Mouse (Mus musculus) ES-E14 (cell line): ENCODE results near the gene Tbc1d15. TPM values are rescaled to one million over a fixed set of nuclear protein-coding genes. Genes with fewer than 3 reads are reported as not detected.

ENCODE experiments used
- DNase-seq: peaks from one replicate; pipeline ENCODE4 v3.0.0-alpha.2; 2013; ENCODE audit warnings: low read depth, low spot score
- H3K27ac ChIP-seq: 2 replicates; pipeline ENCODE4 v1.5.1; 2012; ENCODE audit warnings: low read depth, mild to moderate bottlenecking, low read length, moderate library complexity, mixed read lengths; ENCODE audit not compliant: poor library complexity, insufficient read depth, severe bottlenecking
- H3K36me3 ChIP-seq: 2 replicates; pipeline ENCODE4 v1.6.1; 2012; ENCODE audit warnings: mild to moderate bottlenecking, low read length, moderate library complexity, mixed read lengths; ENCODE audit not compliant: control insufficient read depth, poor library complexity, insufficient read depth, severe bottlenecking
- H3K4me1 ChIP-seq, 2 experiments: fragments of 150-350 bp in 1 of 2; sonication (generic) in 1 of 2; 2 replicates each; pipeline ENCODE4 v1.6.1; 2012; ENCODE audit warnings: low read length in 2 of 2, mild to moderate bottlenecking in 1 of 2, mixed read lengths in 1 of 2; ENCODE audit not compliant: control insufficient read depth in 2 of 2, insufficient read depth in 2 of 2, poor library complexity in 1 of 2
- H3K4me3 ChIP-seq, 2 experiments: fragments of 150-350 bp in 1 of 2; sonication (generic) in 1 of 2; 2 replicates each; pipeline ENCODE4 v1.5.1; 2012; ENCODE audit warnings: low read length in 2 of 2, low read depth in 1 of 2, mild to moderate bottlenecking in 1 of 2, mixed read lengths in 1 of 2; ENCODE audit not compliant: insufficient read depth in 1 of 2, poor library complexity in 1 of 2, severe bottlenecking in 1 of 2
- H3K9ac ChIP-seq: 2 replicates; pipeline ENCODE4 v1.6.1; 2012; ENCODE audit warnings: low read depth, mild to moderate bottlenecking, low read length, mixed read lengths; ENCODE audit not compliant: poor library complexity, insufficient read depth, severe bottlenecking
- H3K9me3 ChIP-seq: fragments of 150-350 bp; sonication (generic); 2 replicates; pipeline ENCODE4 v1.6.1; 2012; ENCODE audit warnings: low read depth, mild to moderate bottlenecking, low read length; ENCODE audit not compliant: control insufficient read depth, insufficient read depth
- CHD2 ChIP-seq: IDR thresholded peaks from 2 replicates; pipeline ENCODE4 v1.6.1; 2014; ENCODE audit warnings: mild to moderate bottlenecking, low read depth, low read length, inconsistent platforms
- HCFC1 ChIP-seq: IDR thresholded peaks from 2 replicates; pipeline ENCODE4 v1.6.1; 2012; ENCODE audit warnings: low read length, inconsistent platforms, borderline replicate concordance; ENCODE audit not compliant: insufficient read depth
- MAFK ChIP-seq: IDR thresholded peaks from 2 replicates; pipeline ENCODE4 v1.6.1; 2014; ENCODE audit warnings: mild to moderate bottlenecking, low read depth, low read length, inconsistent platforms; ENCODE audit not compliant: insufficient read depth
- ZC3H11A ChIP-seq: IDR thresholded peaks from 2 replicates; pipeline ENCODE4 v1.6.1; 2012; ENCODE audit warnings: low read depth, mild to moderate bottlenecking, inconsistent platforms, low read length, borderline replicate concordance
- ZNF384 ChIP-seq: IDR thresholded peaks from 2 replicates; pipeline ENCODE4 v1.6.1; 2012; ENCODE audit warnings: low read depth, low read length, inconsistent platforms
- in situ Hi-C, 2 experiments: fragments of 600-800 bp; cut with MboI; formaldehyde crosslinking; loops; one replicate each; pipeline ENCODE4 v1.15.1; 2025; ENCODE audit warnings: low sequenced_read_pairs in 2 of 2, inconsistent platforms in 1 of 2; ENCODE audit not compliant: unreplicated experiment in 2 of 2
- total RNA-seq: library from RNA; depleted of rRNA; stranded (reverse); fragments of 300-350 nt; gene quantifications from 2 replicates; pipeline ENCODE4 v1.2.3, GENCODE M21; 2012; rRNA removed

The Tbc1d15 gene
- 21.1 and 23.8 TPM in 2 replicates for total RNA-seq

DNA sequence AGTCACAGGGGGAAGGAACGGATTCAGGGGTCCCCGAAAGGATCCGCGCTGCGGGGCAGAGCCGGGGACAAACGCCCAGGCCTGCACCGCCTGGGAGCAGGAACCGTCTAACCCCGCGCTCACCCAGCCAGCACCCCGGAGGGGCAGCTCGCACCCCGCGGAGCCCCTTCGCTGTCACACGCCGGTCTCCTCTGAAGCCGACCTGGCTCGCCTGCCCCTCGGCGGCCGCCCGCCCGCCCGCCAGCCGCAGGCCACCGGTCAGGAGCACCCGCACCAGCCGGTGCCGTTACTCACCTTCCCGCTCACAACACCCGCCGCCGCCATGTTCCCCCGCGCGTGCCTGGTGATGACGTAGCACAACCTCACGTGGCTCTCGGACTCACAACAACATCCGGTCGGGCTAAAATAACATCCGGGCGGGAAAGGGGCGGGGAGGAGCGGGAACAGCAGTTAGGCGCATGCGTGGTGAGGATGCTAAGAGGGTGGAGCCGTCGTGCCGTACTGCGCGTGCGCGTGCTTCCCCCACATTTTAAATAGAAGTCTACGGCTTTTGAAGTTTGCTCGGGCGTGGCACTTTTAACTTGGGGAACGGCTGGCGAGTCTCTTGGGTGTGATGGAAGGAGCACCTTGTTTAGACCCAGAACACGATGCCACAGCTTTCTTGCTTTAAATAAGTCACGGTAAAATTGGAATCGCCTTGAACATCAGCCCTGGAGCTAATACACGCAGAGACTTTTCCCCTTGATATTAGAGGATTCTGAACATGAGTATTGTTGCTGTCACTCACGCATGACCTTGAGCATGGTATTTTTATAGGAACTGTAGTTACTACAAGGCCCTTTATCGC is at the start of gene Tbc1d15:
Gene Tbc1d15 (minus strand): TSS at position 380 of the 847 bp plus-strand sequence.
- H3K36me3 ChIP-seq = peaks cover 2% of the 10 kb centered on the region; the same call in 1 of the 2 replicates
- DNase-seq = peak; percentile 99
- in situ Hi-C loops = no loop called here
- H3K9me3 ChIP-seq = no peaks in the 10 kb centered on the region
- peak within 1 kb of the TSS; percentile 82 to 96 for H3K4me3 ChIP-seq
- TF ChIP-seq MAFK (no peak), ZC3H11A (no peak), ZNF384 (no peak), CHD2 (no peak), HCFC1 (no peak)
- H3K9ac ChIP-seq = peak within 1 kb of the TSS; percentile 95
- H3K27ac ChIP-seq = peak within 1 kb of the TSS; percentile 61; the same call in 1 of the 2 replicates
- H3K4me1 ChIP-seq = peaks cover 2 to 10% of the 10 kb centered on the region in 2 experiments; a peak in 1 of 4 replicates

DNA sequence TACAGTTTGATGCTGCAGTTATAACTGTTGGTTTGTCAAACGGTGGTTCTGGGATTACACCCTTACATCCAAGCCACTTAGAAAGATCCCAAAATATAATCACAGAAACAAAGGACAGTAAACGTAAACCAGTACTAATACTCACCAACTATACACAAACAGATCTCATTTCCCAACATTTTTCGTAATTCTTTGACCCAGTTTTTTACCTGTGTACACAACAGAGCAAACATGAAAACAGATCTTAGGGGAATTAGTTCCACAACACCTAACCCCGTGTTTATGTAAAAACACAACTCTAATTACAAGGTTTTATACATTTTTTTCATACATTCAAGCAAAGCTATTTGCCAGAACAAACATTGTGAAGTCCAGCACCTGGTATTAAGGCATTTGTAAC is 47.4 kb upstream of the Tbc1d15 start:
- no peak overlapping the region for H3K27ac ChIP-seq
- no peak overlapping the region for H3K9ac ChIP-seq
- DNase-seq = no peak
- H3K36me3 ChIP-seq = peaks cover 9% of the 10 kb centered on the region
- no peak overlapping the region for H3K4me3 ChIP-seq
- in situ Hi-C loops = no loop called here
- TF ChIP-seq MAFK = no peak
- TF ChIP-seq HCFC1 = no peak
- no peak for TF ChIP-seq ZNF384
- TF ChIP-seq CHD2 = no peak
- no peak for TF ChIP-seq ZC3H11A
- H3K9me3 ChIP-seq = no peaks in the 10 kb centered on the region
- peaks cover 0 to 1% of the 10 kb centered on the region in 2 experiments; a peak in 1 of 4 replicates for H3K4me1 ChIP-seq

- H3K4me3 ChIP-seq = no peak overlapping the region
- peaks cover 0 to 1% of the 10 kb centered on the region in 2 experiments; a peak in 1 of 4 replicates for H3K4me1 ChIP-seq
- H3K9ac ChIP-seq = no peak overlapping the region
- no peak overlapping the region for H3K27ac ChIP-seq
- no peaks in the 10 kb centered on the region for H3K9me3 ChIP-seq
- no peak for TF ChIP-seq MAFK
- TF ChIP-seq CHD2 = no peak
- no peak for TF ChIP-seq ZC3H11A
- TF ChIP-seq ZNF384 = no peak
- TF ChIP-seq HCFC1 = no peak
- in situ Hi-C loops = no loop called here
- H3K36me3 ChIP-seq = peaks cover 9% of the 10 kb centered on the region
- no peak for DNase-seq
Measured at GRCm38 (mm10) chr10:115297582-115297981, 46.3 kb upstream of the Tbc1d15 start.

- Histone ChIP-seq H3K9me3 (no peaks in the 10 kb centered on the region), H3K36me3 (peaks cover 12% of the 10 kb centered on the region), H3K4me3 (no peak overlapping the region), H3K9ac (no peak overlapping the region), H3K4me1 (peaks cover 0 to 1% of the 10 kb centered on the region in 2 experiments; a peak in 1 of 4 replicates), H3K27ac (no peak overlapping the region)
- DNase-seq = no peak
- TF ChIP-seq ZNF384 (no peak), MAFK (no peak), ZC3H11A (no peak), HCFC1 (no peak), CHD2 (no peak)
- in situ Hi-C loops = no loop called here
Measured at GRCm38 (mm10) chr10:115296401-115296935, 45.2 kb upstream of the Tbc1d15 start.
